Mouse (Mus musculus) liver, embryonic 11.5 days (tissue): ENCODE measurements around the gene Fgd4. TPM values are rescaled to one million over a fixed set of nuclear protein-coding genes. Genes with fewer than 3 reads are reported as not detected.

ENCODE experiments used
- ATAC-seq: fragments of 200-750 bp; cut with Nextera tagmentation; replicated peaks from 2 replicates; pipeline ENCODE4 v1.8.0; 2017; ENCODE audit warnings: moderate number of reproducible peaks, mild to moderate bottlenecking, moderate TSS enrichment, moderate library complexity; ENCODE audit not compliant: low FRiP score
- DNase-seq: peaks from one replicate; pipeline ENCODE4 v3.0.0-alpha.2; 2017; ENCODE audit warnings: low spot score
- H3K27ac ChIP-seq: fragments of 300-500 bp; sonication (generic); 2 replicates; pipeline ENCODE4 v1.5.1; 2014; ENCODE audit warnings: mild to moderate bottlenecking, low read depth, low read length, control low read depth
- H3K27me3 ChIP-seq: fragments of 300-500 bp; sonication (generic); replicated peaks from 2 replicates; pipeline ENCODE4 v1.6.1; 2014; ENCODE audit warnings: low read length, mixed read lengths; ENCODE audit not compliant: control insufficient read depth, insufficient read depth
- H3K36me3 ChIP-seq: fragments of 300-500 bp; sonication (generic); 2 replicates; pipeline ENCODE4 v1.6.1; 2014; ENCODE audit warnings: mild to moderate bottlenecking, low read length, moderate library complexity, mixed read lengths; ENCODE audit not compliant: control insufficient read depth, insufficient read depth
- H3K4me1 ChIP-seq: fragments of 300-500 bp; sonication (generic); replicated peaks from 2 replicates; pipeline ENCODE4 v1.6.1; 2014; ENCODE audit warnings: low read length, mixed read lengths; ENCODE audit not compliant: control insufficient read depth, insufficient read depth
- H3K4me2 ChIP-seq: fragments of 300-500 bp; sonication (generic); 2 replicates; pipeline ENCODE4 v1.6.1; 2014; ENCODE audit warnings: mild to moderate bottlenecking, control low read depth, moderate library complexity
- H3K4me3 ChIP-seq: fragments of 300-500 bp; sonication (generic); 2 replicates; pipeline ENCODE4 v1.5.1; 2014; ENCODE audit warnings: low read depth, low read length, control low read depth
- H3K9ac ChIP-seq: fragments of 300-500 bp; sonication (generic); 2 replicates; pipeline ENCODE4 v1.6.1; 2014; ENCODE audit warnings: low read depth, low read length, control low read depth
- H3K9me3 ChIP-seq: fragments of 300-500 bp; sonication (generic); 2 replicates; pipeline ENCODE4 v1.6.1; 2016; ENCODE audit warnings: low read length, inconsistent platforms, mixed read lengths; ENCODE audit not compliant: control insufficient read depth
- WGBS: fragments of 180-500 bp; shearing (Covaris S2); extraction: QIAGEN DNeasy Blood & Tissue Kit; methylation state at CpG from one replicate; pipeline ENCODE4 v1.1.7; 2014; 5-methylcytosine and 5-hydroxymethylcytosine counted together
- polyA plus RNA-seq: library from polyadenylated mRNA; unstranded; fragments of >200 nt; fragmentation: Nextera tagmentation; extraction: Ambion mirVana; gene quantifications from 2 replicates; pipeline ENCODE4 v1.2.1, GENCODE M21; 2014

The Fgd4 gene
- polyA plus RNA-seq, 1 experiment from 2014 or later = 5.0 TPM

DNA sequence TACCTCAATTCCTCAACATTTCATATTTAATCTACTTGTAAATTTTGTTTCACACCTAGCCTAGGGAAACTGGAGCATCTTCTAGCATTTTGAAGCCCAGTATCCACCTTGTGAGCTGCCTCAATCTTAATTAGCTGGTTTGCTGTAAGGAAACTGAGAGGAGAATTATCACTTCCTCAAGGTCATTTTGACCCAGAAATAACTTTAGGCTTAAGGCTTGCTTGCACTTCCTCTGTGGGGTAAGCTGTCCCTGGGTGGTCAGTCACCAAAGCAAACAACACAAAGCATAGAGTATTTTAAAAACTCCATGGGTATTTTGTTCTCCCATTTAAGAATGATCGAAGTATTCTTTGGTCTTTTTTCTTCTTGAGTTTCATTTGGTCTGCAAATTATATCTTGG is 27.2 kb downstream of the Fgd4 start:
- no peak for DNase-seq
- 77% methylated on average over 1 of the region's 1 CpGs for WGBS
- Histone ChIP-seq H3K4me2 (no peak overlapping the region), H3K27me3 (no peaks in the 10 kb centered on the region), H3K9ac (no peak overlapping the region), H3K36me3 (no peaks in the 10 kb centered on the region), H3K4me3 (no peak overlapping the region), H3K9me3 (no peaks in the 10 kb centered on the region), H3K27ac (no peak overlapping the region), H3K4me1 (no peaks in the 10 kb centered on the region)
- ATAC-seq = no peak

DNA sequence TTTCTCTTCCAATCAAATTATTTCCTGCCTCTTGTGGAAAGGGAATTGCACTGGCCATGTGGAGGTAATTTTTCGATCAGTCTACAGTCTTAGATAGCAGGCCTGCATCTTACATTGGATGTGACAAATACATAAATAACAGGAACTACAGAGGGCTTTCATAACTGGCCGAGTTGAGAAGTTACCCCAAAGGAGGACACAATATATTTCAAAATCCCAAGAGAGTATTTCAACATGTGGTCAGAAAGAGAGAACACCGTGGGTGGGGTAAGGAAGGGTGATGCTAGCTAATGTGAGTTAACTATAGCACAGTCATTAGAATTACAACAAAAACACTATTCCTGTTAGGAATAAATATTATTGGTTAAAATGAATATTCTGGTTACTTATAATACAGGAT is 29.0 kb downstream of the Fgd4 start:
- Histone ChIP-seq H3K9me3 (no peaks in the 10 kb centered on the region), H3K9ac (no peak overlapping the region), H3K36me3 (no peaks in the 10 kb centered on the region), H3K27me3 (no peaks in the 10 kb centered on the region), H3K4me2 (no peak overlapping the region), H3K4me1 (no peaks in the 10 kb centered on the region), H3K4me3 (no peak overlapping the region), H3K27ac (no peak overlapping the region)
- DNase-seq (no peak), ATAC-seq (no peak)
- 61% methylated on average over 3 of the region's 3 CpGs for WGBS

DNA sequence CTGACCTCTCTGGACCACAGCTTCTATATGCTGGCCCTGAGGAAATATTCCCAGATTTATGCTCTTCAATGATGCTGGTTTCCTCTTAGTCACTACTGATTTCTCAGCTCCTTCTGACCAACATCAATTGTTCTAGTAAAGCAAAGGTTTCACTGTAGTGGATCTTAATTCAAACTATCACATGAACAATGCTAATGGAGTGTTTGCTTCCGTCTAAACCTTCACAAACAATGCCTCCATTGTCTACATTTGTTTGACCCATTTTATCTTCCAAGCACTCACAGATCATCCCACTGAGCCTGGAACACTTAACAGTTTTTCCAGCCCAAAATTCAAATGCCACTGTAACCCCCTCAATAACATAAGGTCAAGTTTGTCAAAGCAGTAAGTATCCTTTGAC is 33.6 kb downstream of the Fgd4 start:
- no peak overlapping the region for H3K4me3 ChIP-seq
- H3K4me2 ChIP-seq = no peak overlapping the region
- H3K27me3 ChIP-seq = no peaks in the 10 kb centered on the region
- ATAC-seq (no peak), DNase-seq (no peak)
- no peak overlapping the region for H3K9ac ChIP-seq
- 70% methylated on average over 1 of the region's 1 CpGs for WGBS
- no peak overlapping the region for H3K27ac ChIP-seq
- no peaks in the 10 kb centered on the region for H3K4me1 ChIP-seq
- no peaks in the 10 kb centered on the region for H3K9me3 ChIP-seq
- H3K36me3 ChIP-seq = no peaks in the 10 kb centered on the region

DNA sequence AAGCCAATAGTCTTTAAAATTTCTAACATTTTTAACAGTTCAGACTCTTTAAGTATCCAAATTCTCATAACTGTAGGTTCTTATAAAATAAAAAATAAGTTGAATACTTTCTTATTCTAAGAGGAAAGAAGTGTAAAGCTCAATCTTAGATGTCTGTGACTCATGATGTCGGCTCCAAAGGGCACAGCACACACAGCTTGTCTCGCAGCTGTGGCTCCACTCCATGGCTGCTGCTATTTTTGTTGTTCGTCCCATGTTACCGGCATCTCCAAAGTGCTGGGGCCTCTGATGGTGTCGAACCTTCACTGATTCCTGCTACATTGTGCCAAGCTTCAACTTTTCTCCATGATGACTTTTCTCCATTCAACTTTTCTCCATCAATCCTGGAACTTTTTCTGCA is 34.1 kb downstream of the Fgd4 start:
- DNase-seq (no peak), ATAC-seq (no peak)
- H3K27me3 ChIP-seq = no peaks in the 10 kb centered on the region
- no peak overlapping the region for H3K4me3 ChIP-seq
- H3K36me3 ChIP-seq = no peaks in the 10 kb centered on the region
- no peak overlapping the region for H3K9ac ChIP-seq
- H3K27ac ChIP-seq = no peak overlapping the region
- WGBS = 53% methylated on average over 5 of the region's 5 CpGs
- no peaks in the 10 kb centered on the region for H3K9me3 ChIP-seq
- no peak overlapping the region for H3K4me2 ChIP-seq
- H3K4me1 ChIP-seq = no peaks in the 10 kb centered on the region

DNA sequence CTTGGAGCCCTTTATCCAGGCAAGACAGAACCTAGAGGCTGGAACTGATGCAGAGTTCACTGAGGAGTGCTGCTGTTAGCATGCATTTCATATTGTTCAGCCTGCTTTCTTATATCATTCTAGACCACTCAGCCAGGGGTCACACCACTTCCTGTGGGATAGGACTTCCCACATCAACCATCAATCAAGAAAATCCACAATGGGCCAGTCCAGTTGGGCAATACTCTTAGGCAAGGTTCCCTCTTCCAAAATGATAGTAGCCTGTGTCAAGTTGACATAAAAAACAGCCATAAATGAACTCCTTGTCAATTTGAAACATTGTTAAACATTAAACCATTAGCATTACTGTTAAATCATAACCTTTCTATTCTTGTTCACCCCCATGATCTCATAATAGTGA is 34.6 kb downstream of the Fgd4 start:
- H3K4me2 ChIP-seq = no peak overlapping the region
- ATAC-seq (no peak), DNase-seq (no peak)
- H3K9me3 ChIP-seq = no peaks in the 10 kb centered on the region
- H3K4me3 ChIP-seq = no peak overlapping the region
- no peaks in the 10 kb centered on the region for H3K36me3 ChIP-seq
- H3K27me3 ChIP-seq = no peaks in the 10 kb centered on the region
- no peak overlapping the region for H3K9ac ChIP-seq
- no peak overlapping the region for H3K27ac ChIP-seq
- H3K4me1 ChIP-seq = no peaks in the 10 kb centered on the region

DNA sequence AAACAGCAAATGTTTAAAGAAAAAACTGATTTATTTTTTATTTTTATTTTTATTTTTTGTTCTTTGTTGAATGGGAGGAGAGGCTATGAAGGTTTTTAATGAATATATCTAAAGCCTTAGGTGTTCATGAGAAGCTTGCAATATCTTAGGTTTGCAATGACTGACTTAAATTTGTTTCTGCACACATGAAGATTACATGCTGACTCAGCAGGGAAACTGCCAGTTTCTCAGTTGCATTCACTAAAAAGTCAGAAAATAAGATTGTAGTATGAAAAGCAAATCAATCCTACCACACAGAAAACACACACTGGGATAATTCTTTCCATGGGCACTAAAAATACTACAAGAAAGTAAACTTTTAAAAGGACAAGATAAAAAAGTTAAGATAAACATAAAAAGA is 39.6 kb downstream of the Fgd4 start:
- Histone ChIP-seq H3K4me3 (no peak overlapping the region), H3K36me3 (no peaks in the 10 kb centered on the region), H3K27ac (no peak overlapping the region), H3K4me2 (no peak overlapping the region), H3K4me1 (no peaks in the 10 kb centered on the region; the same call in 1 of the 2 replicates), H3K27me3 (no peaks in the 10 kb centered on the region), H3K9me3 (no peaks in the 10 kb centered on the region), H3K9ac (no peak overlapping the region)
- DNase-seq = no peak
- no peak for ATAC-seq

DNA sequence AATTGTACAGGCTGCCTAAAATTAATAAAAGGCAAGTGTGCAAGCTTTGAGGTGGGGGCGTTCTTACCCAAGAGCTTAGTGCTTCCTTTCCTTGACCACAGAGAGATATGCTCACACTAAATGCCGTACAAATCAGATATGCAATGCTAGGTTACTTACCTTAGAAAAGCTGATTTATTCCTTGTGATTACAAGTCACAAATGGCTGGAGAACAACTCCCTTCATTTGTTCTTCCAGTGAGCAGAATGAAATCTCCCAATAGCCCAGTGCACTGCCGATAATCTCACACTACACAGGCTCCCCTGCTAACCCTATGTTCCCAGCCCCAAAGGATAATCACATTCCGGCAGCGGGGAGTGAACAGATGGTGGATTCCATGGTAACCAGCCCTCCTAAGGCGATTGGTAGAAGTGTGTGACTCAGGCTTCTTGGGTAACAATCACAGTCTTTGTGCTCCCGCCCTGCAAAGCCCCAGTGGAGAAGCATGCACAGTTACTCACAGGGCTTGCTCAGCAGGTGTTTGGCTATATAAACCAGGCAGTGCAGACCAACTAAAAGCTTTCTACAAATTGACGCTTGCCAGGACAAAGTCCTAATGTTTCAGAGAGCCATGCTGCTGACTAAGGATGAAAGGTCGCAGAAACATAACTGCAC is 40.3 kb downstream of the Fgd4 start:
- Histone ChIP-seq H3K9me3 (no peaks in the 10 kb centered on the region), H3K4me3 (no peak overlapping the region), H3K9ac (no peak overlapping the region), H3K4me1 (no peaks in the 10 kb centered on the region; the same call in 1 of the 2 replicates), H3K27ac (no peak overlapping the region; the same call in 1 of the 2 replicates), H3K4me2 (peak overlapping the region; percentile 6; the same call in 1 of the 2 replicates), H3K36me3 (no peaks in the 10 kb centered on the region), H3K27me3 (no peaks in the 10 kb centered on the region)
- ATAC-seq (peak; percentile 74; the same call in 1 of the 2 replicates), DNase-seq (peak; percentile 37)
- WGBS = 21% methylated on average over 9 of the region's 9 CpGs

DNA sequence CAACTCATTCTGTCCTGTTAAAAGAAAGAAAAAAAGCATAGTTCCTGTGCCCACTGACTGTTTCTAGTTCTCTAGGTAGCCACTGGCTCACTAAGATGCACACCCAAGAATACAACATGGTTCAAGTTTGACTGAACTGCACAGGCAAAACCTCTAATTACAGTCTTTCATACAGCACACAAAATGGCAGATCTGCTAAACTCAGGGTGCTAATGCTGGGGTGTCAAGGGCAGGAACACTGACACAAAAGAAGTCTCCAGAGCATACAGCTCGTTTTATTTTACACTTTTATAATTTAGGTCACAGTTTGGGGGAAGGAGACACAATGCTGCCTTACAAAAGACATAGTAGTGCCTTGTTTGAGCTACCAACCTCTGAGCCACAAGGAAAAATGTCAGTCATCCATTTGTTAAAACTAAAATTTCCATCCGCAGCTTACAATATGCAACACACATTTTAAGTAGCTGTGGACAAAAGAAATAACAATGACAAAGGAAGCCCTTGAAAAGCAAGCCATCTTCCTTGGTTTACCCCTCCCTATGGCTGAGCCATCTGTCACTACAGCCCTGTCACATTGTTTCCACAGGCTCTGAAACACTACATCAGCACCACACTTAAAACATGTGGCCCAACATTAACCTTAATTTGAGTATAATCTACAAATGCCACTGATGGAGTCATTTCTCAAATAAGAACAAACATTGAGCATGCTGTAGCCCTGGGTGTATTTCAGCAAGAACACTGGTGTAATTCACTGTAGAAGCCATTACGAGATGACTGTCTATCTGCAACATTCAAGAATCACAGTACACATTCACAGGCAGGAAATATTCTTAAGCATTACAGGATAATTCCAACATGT is 41.1 kb downstream of the Fgd4 start:
- H3K9ac ChIP-seq = no peak overlapping the region
- WGBS = 66% methylated on average over 3 of the region's 3 CpGs
- peak overlapping the region; percentile 6; the same call in 1 of the 2 replicates for H3K4me2 ChIP-seq
- no peaks in the 10 kb centered on the region for H3K9me3 ChIP-seq
- H3K4me1 ChIP-seq = no peaks in the 10 kb centered on the region; the same call in 1 of the 2 replicates
- DNase-seq (no peak), ATAC-seq (no peak)
- no peak overlapping the region for H3K4me3 ChIP-seq
- no peak overlapping the region for H3K27ac ChIP-seq
- H3K36me3 ChIP-seq = no peaks in the 10 kb centered on the region
- H3K27me3 ChIP-seq = no peaks in the 10 kb centered on the region

DNA sequence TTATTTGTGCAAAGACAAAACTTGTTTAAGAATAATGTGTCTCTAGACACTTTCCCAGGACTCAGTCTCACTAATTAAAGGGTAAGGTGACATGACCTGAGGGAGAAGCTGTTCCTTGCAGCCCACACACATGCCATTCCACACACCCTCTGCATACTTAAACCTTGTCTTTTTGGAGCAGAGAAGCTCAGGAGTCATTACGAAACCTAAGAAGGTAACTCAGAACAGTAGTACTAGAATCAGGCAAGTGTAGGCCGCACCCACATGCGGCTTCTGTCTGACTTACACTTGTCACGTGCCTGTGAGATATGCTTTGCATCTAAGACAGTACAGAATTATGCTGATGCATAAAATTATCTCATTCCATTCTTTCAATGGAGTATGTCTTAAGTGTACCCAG is 42.6 kb downstream of the Fgd4 start:
- 85% methylated on average over 4 of the region's 4 CpGs for WGBS
- no peaks in the 10 kb centered on the region; the same call in 1 of the 2 replicates for H3K4me1 ChIP-seq
- H3K27ac ChIP-seq = no peak overlapping the region
- no peaks in the 10 kb centered on the region for H3K27me3 ChIP-seq
- no peaks in the 10 kb centered on the region for H3K9me3 ChIP-seq
- DNase-seq (no peak), ATAC-seq (no peak)
- no peak overlapping the region for H3K4me2 ChIP-seq
- no peaks in the 10 kb centered on the region for H3K36me3 ChIP-seq
- no peak overlapping the region for H3K9ac ChIP-seq
- no peak overlapping the region for H3K4me3 ChIP-seq
